Mouse (Mus musculus) liver, postnatal 0 days (tissue): ENCODE data around the gene Hic1.

ENCODE experiments used
- CTCF ChIP-seq: sonication (generic); IDR thresholded peaks from 2 replicates; pipeline ENCODE4 v1.5.1; 2016; ENCODE audit warnings: antibody characterized with exemption, low read depth
- EP300 ChIP-seq: IDR thresholded peaks from 2 replicates; pipeline ENCODE4 v1.6.1; 2016; ENCODE audit warnings: antibody characterized with exemption, low read depth, mild to moderate bottlenecking

- no peak for TF ChIP-seq CTCF
- TF ChIP-seq EP300 = no peak
Measured at GRCm38 (mm10) chr11:75118141-75118540, 51.2 kb downstream of the Hic1 start.
